Mouse (Mus musculus): ENCODE measurements around the gene Emilin3.

- TF ChIP-seq GATA1 (IDR thresholded peaks at IDR 0.05; ENCODE audit: borderline replicate concordance, low read length) (no peak), FLI1 (IDR thresholded peaks at IDR 0.05; ENCODE audit: low read length) (no peak)
Measured at GRCm38 (mm10) chr2:160959901-160960300, 47.8 kb upstream of the Emilin3 start.
